Mouse (Mus musculus): ENCODE data around the gene Riok1.

DNA sequence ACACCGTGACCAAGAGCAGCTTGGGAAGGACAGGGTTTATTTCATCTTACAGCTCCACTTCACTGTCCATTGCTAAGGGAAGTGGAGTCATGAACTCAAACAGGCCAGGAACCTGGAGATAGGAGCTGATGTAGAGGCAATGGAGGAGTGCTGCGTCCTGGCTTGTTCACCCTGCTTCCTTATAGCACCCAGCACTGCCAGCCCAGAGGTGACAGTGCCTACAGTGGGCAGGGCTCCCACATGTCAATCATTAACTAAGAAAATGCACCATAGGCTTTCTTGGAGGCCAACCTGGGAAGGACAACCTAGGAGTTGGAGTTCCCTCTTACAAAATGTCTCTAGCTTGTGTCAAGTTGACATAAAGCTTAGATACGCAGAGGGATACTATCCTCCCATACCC is 51.2 kb downstream of the Riok1 start:
- no peak for TF ChIP-seq POLR2A (IDR thresholded peaks at IDR 0.05; ENCODE audit: extremely low read depth, insufficient read depth, low read length)
- TF ChIP-seq CTCF (IDR thresholded peaks at IDR 0.05; ENCODE audit: low read depth, low read length) = no peak

Measured in liver, adult 2 months (tissue).